Mouse (Mus musculus) CH12.LX (cell line): ENCODE measurements around the gene Ppox. TPM values are rescaled to one million over a fixed set of nuclear protein-coding genes. Genes with fewer than 3 reads are reported as not detected.
"Not testable (repeated sequence)": the region's sequence is repeated elsewhere in the genome, so short reads cannot be mapped to it uniquely, and the experiment has no call there.

ENCODE experiments used
- DNase-seq: peaks from one replicate; pipeline ENCODE4 v3.0.0-alpha.2; 2013; ENCODE audit errors: extremely low read depth
- H3K27ac ChIP-seq: 2 replicates; pipeline ENCODE4 v1.5.1; 2012; ENCODE audit warnings: low read depth, mild to moderate bottlenecking, control low read depth, moderate library complexity; ENCODE audit not compliant: insufficient read depth
- H3K27me3 ChIP-seq: replicated peaks from 2 replicates; pipeline ENCODE3; 2012; ENCODE audit warnings: inconsistent platforms
- H3K36me3 ChIP-seq, 2 experiments: replicated peaks in 1 of 2; 2 replicates each; pipeline versions ENCODE3 to v1.6.1; 2012; ENCODE audit warnings: inconsistent platforms in 1 of 2, low read length in 1 of 2, mild to moderate bottlenecking in 1 of 2, mixed read lengths in 1 of 2, moderate library complexity in 1 of 2; ENCODE audit not compliant: control insufficient read depth in 1 of 2, insufficient read depth in 1 of 2
- H3K4me1 ChIP-seq, 2 experiments: 2 replicates each; pipeline ENCODE4 v1.6.1; 2012; ENCODE audit warnings: inconsistent platforms in 1 of 2, moderate library complexity in 1 of 2; ENCODE audit not compliant: insufficient read depth in 2 of 2, control insufficient read depth in 1 of 2
- H3K4me2 ChIP-seq: 2 replicates; pipeline ENCODE4 v1.6.1; 2012; ENCODE audit warnings: low read depth, mild to moderate bottlenecking, control low read depth; ENCODE audit not compliant: poor library complexity, insufficient read depth, severe bottlenecking
- H3K4me3 ChIP-seq, 3 experiments: fragments of 150-350 bp in 1 of 3; sonication (generic) in 1 of 3; replicated peaks in 1 of 3; 2 replicates each; pipeline versions ENCODE3 to v1.5.1; 2011 to 2012; ENCODE audit warnings: low read depth in 2 of 3, low read length in 2 of 3, mild to moderate bottlenecking in 2 of 3, moderate library complexity in 2 of 3, control low read depth in 1 of 3, improper control_type of control experiment in 1 of 3, inconsistent platforms in 1 of 3, mixed read lengths in 1 of 3; ENCODE audit not compliant: poor library complexity in 1 of 3
- H3K79me2 ChIP-seq: replicated peaks from 2 replicates; pipeline ENCODE4 v1.6.1; 2012; ENCODE audit warnings: mild to moderate bottlenecking, moderate library complexity; ENCODE audit not compliant: control insufficient read depth, poor library complexity, insufficient read depth, severe bottlenecking; ENCODE audit errors: extremely low read depth
- H3K9ac ChIP-seq: 2 replicates; pipeline ENCODE4 v1.6.1; 2012; ENCODE audit warnings: low read depth, mild to moderate bottlenecking, control low read depth, moderate library complexity; ENCODE audit not compliant: insufficient read depth
- H3K9me3 ChIP-seq: replicated peaks from 2 replicates; pipeline ENCODE3; 2012; ENCODE audit warnings: low read length, inconsistent platforms, mixed read lengths
- CHD1 ChIP-seq: IDR thresholded peaks from 2 replicates; pipeline ENCODE4 v1.6.1; 2012; ENCODE audit warnings: low read depth, low read length, improper control_type of control experiment, inconsistent platforms
- ELF1 ChIP-seq: IDR thresholded peaks from 2 replicates; pipeline ENCODE4 v1.6.1; 2014; ENCODE audit warnings: low read depth, mild to moderate bottlenecking, inconsistent platforms, low read length, improper control_type of control experiment
- MAFK ChIP-seq: IDR thresholded peaks from 2 replicates; pipeline ENCODE4 v1.6.1; 2011; ENCODE audit warnings: low read length, improper control_type of control experiment; ENCODE audit not compliant: insufficient replicate concordance
- MAZ ChIP-seq: IDR thresholded peaks from 2 replicates; pipeline ENCODE4 v1.6.1; 2012; ENCODE audit warnings: low read depth, mild to moderate bottlenecking, inconsistent platforms, low read length, improper control_type of control experiment, moderate library complexity
- MXI1 ChIP-seq: IDR thresholded peaks from 2 replicates; pipeline ENCODE4 v1.6.1; 2011; ENCODE audit warnings: mild to moderate bottlenecking, low read depth, low read length, improper control_type of control experiment
- PAX5 ChIP-seq: IDR thresholded peaks from 2 replicates; pipeline ENCODE4 v1.6.1; 2012; ENCODE audit warnings: low read length, inconsistent platforms, mixed read lengths
- POLR2AphosphoS2 ChIP-seq: IDR thresholded peaks from 2 replicates; pipeline ENCODE4 v1.6.1; 2011; ENCODE audit warnings: low read depth, low read length, improper control_type of control experiment
- RAD21 ChIP-seq: IDR thresholded peaks from 2 replicates; pipeline ENCODE4 v1.6.1; 2011; ENCODE audit warnings: low read depth, mild to moderate bottlenecking, low read length, improper control_type of control experiment, moderate library complexity
- TBP ChIP-seq: conservative IDR thresholded peaks from 2 replicates; pipeline ENCODE4 v1.6.1; 2011; ENCODE audit warnings: low read depth, low read length, improper control_type of control experiment
- TCF12 ChIP-seq: IDR thresholded peaks from 2 replicates; pipeline ENCODE4 v1.6.1; 2014; ENCODE audit warnings: low read depth, mild to moderate bottlenecking, inconsistent platforms, low read length, improper control_type of control experiment
- UBTF ChIP-seq: IDR thresholded peaks from 2 replicates; pipeline ENCODE4 v1.6.1; 2012; ENCODE audit warnings: low read depth, mild to moderate bottlenecking, inconsistent platforms, low read length, improper control_type of control experiment, moderate library complexity
- ZKSCAN1 ChIP-seq: IDR thresholded peaks from 2 replicates; pipeline ENCODE4 v1.6.1; 2012; ENCODE audit warnings: low read depth, inconsistent platforms, low read length, improper control_type of control experiment, borderline replicate concordance
- ZNF384 ChIP-seq: IDR thresholded peaks from 2 replicates; pipeline ENCODE4 v1.6.1; 2012; ENCODE audit warnings: low read depth, low read length, improper control_type of control experiment, inconsistent platforms
- dilution Hi-C: fragments of 300-500 bp; cut with MboI; formaldehyde crosslinking; loops from 2 replicates; pipeline ENCODE4 v1.14.3; 2020; ENCODE audit warnings: low sequenced_read_pairs; ENCODE audit not compliant: extremely low pct_unique_long_range_greater_than_20kb, extremely low pct_ligation_motif_present
- in situ Hi-C: fragments of 300-500 bp; cut with MboI; formaldehyde crosslinking; loops from 3 replicates; pipeline ENCODE4 v1.14.3; 2019; ENCODE audit warnings: low sequenced_read_pairs, low pct_ligation_motif_present, low pct_unique_long_range_greater_than_20kb, mixed read lengths
- polyA plus RNA-seq: library from polyadenylated mRNA; unstranded; fragments of >175 nt; gene quantifications from 2 replicates; pipeline ENCODE4 v1.2.1, GENCODE M21; 2012; ENCODE audit warnings: low read depth; ENCODE audit not compliant: insufficient read length
- total RNA-seq, 2 experiments: library from RNA; depleted of rRNA; stranded (reverse); fragments of 300-350 nt in 1 of 2; fragments of >200 nt in 1 of 2; gene quantifications; 2 replicates each; pipeline ENCODE4 v1.2.3; 2012 to 2014

Gene Ppox
- total and polyA plus RNA-seq, 3 experiments = 10.5 to 15.1 (median 13.6) TPM

DNA sequence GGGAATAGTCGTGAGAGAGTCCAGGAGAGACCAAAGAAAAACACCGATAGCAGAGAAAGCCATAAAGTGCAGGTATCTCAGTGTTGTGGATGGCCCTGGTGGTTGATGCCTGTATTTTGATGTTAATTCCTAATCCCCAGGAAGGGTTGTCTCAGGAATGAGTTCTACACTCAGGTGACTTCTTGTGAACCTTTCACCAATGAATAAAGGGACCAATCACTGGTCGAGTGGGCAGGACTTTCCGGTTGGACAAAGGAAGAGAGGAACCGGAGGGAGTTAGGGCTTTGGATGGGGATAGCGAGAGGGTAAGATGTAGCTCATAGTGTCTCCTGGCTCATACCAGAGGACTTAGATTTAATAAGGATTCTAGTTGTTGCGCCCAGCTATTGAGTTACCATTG lies 38.8 kb upstream of the Ppox start:
- H3K4me3 ChIP-seq = no peak overlapping the region
- H3K79me2 ChIP-seq = no peaks in the 10 kb centered on the region
- dilution Hi-C loops (no loop called here), in situ Hi-C loops (no loop called here)
- no peaks in the 10 kb centered on the region for H3K27me3 ChIP-seq
- no peak overlapping the region for H3K27ac ChIP-seq
- TF ChIP-seq MAFK (no peak), ZNF384 (no peak), TCF12 (no peak), PAX5 (no peak), MXI1 (no peak), POLR2AphosphoS2 (no peak), ELF1 (no peak), TBP (no peak), UBTF (no peak), ZKSCAN1 (no peak)
- H3K4me2 ChIP-seq = no peak overlapping the region
- no peak for DNase-seq
- H3K9ac ChIP-seq = no peak overlapping the region
- peaks cover 0 to 12% of the 10 kb centered on the region in 2 experiments; a peak in 2 of 4 replicates for H3K4me1 ChIP-seq
- peaks cover 0 to 12% of the 10 kb centered on the region in 2 experiments for H3K36me3 ChIP-seq
- H3K9me3 ChIP-seq = no peaks in the 10 kb centered on the region

DNA sequence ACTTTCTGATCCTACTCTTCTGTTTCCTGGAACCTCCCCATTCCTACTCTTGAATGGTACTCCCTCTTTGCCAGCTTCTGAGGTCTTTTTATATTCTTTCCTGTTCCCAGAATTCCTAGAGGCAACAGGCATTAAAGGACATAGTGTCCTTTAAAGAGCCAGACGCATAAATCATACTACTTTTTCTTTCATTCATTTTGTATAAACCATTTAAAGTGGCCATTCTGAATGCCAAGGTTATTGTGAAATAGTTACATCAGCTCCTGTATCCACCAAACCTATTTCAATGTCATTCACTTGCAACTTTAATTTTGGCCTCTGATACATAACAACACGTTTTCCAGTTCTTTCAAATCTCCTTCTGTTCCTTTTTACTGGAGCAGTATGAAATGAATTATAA lies 28.3 kb upstream of the Ppox start:
- in situ Hi-C loops = no loop called here
- Histone ChIP-seq H3K36me3 (no peaks in the 10 kb centered on the region), H3K4me3 (no peak overlapping the region), H3K27ac (no peak overlapping the region), H3K4me2 (no peak overlapping the region), H3K79me2 (no peaks in the 10 kb centered on the region)
- no peak for DNase-seq
- TF ChIP-seq CHD1 (no peak), POLR2AphosphoS2 (no peak), MAZ (no peak), RAD21 (no peak)
- TF ChIP-seq, all 38 proteins: peak for 0
- dilution Hi-C loops = no loop called here
- Histone ChIP-seq H3K9ac (no peak overlapping the region), H3K9me3 (no peaks in the 10 kb centered on the region), H3K27me3 (no peaks in the 10 kb centered on the region), H3K4me1 (no peaks in the 10 kb centered on the region)

- dilution Hi-C loops, H3K9ac ChIP-seq, H3K36me3 ChIP-seq, H3K79me2 ChIP-seq, H3K27ac ChIP-seq, H3K9me3 ChIP-seq, H3K4me1 ChIP-seq, H3K4me3 ChIP-seq, H3K4me2 ChIP-seq, H3K27me3 ChIP-seq, in situ Hi-C loops, DNase-seq: not testable (repeated sequence)
Observed at GRCm38 (mm10) chr1:171306157-171306556, 25.2 kb upstream of the Ppox start.
